Mouse (Mus musculus) MEL (cell line): ENCODE data around the gene Cela2a. TPM values are rescaled to one million over a fixed set of nuclear protein-coding genes. Genes with fewer than 3 reads are reported as not detected.

Experiments
- DNase-seq: peaks from one replicate; pipeline ENCODE4 v3.0.0; 2011; ENCODE audit warnings: low read depth, low spot score
- H3K27ac ChIP-seq: 2 replicates; pipeline ENCODE4 v1.5.1; 2012; ENCODE audit warnings: low read depth, mild to moderate bottlenecking, control low read depth, low read length, moderate library complexity; ENCODE audit not compliant: control insufficient read depth
- H3K27me3 ChIP-seq, 2 experiments: fragments of 150-350 bp in 1 of 2; sonication (generic) in 1 of 2; 2 replicates each; pipeline ENCODE4 v1.6.1; 2012; ENCODE audit warnings: low read length in 2 of 2, mild to moderate bottlenecking in 2 of 2, improper control_type of control experiment in 1 of 2, moderate library complexity in 1 of 2; ENCODE audit not compliant: insufficient read depth in 2 of 2, control insufficient read depth in 1 of 2
- H3K36me3 ChIP-seq, 2 experiments: 2 replicates each; pipeline ENCODE4 v1.6.1; 2012 to 2014; ENCODE audit warnings: low read length in 2 of 2, improper control_type of control experiment in 1 of 2, inconsistent platforms in 1 of 2, mild to moderate bottlenecking in 1 of 2; ENCODE audit not compliant: insufficient read depth in 2 of 2, control insufficient read depth in 1 of 2
- H3K4me1 ChIP-seq, 2 experiments: fragments of 150-350 bp in 1 of 2; sonication (generic) in 1 of 2; 2 replicates each; pipeline ENCODE4 v1.6.1; 2012; ENCODE audit warnings: low read length in 2 of 2, improper control_type of control experiment in 1 of 2, mild to moderate bottlenecking in 1 of 2; ENCODE audit not compliant: insufficient read depth in 2 of 2, control insufficient read depth in 1 of 2
- H3K4me3 ChIP-seq, 2 experiments: fragments of 150-350 bp in 1 of 2; sonication (generic) in 1 of 2; 2 replicates each; pipeline ENCODE4 v1.5.1; 2012; ENCODE audit warnings: low read depth in 2 of 2, low read length in 2 of 2, mild to moderate bottlenecking in 2 of 2, moderate library complexity in 2 of 2, control low read depth in 1 of 2, improper control_type of control experiment in 1 of 2; ENCODE audit not compliant: control insufficient read depth in 1 of 2, insufficient read depth in 1 of 2
- H3K79me2 ChIP-seq: 2 replicates; pipeline ENCODE4 v1.6.1; 2012; ENCODE audit warnings: mild to moderate bottlenecking, low read length, moderate library complexity; ENCODE audit not compliant: control insufficient read depth, poor library complexity, insufficient read depth
- H3K9ac ChIP-seq: 2 replicates; pipeline ENCODE4 v1.6.1; 2012; ENCODE audit warnings: low read depth, mild to moderate bottlenecking, control low read depth, low read length, moderate library complexity; ENCODE audit not compliant: control insufficient read depth, poor library complexity, severe bottlenecking
- H3K9me3 ChIP-seq: fragments of 150-350 bp; sonication (generic); replicated peaks from 2 replicates; pipeline ENCODE4 v1.6.1; 2012; ENCODE audit warnings: mild to moderate bottlenecking, low read length, improper control_type of control experiment, moderate library complexity; ENCODE audit not compliant: insufficient read depth
- BHLHE40 ChIP-seq: IDR thresholded peaks from 2 replicates; pipeline ENCODE4 v1.6.1; 2012; ENCODE audit warnings: low read depth, mild to moderate bottlenecking, inconsistent platforms, low read length, improper control_type of control experiment, borderline replicate concordance
- CHD2 ChIP-seq: IDR thresholded peaks from 2 replicates; pipeline ENCODE4 v1.6.1; 2011; ENCODE audit warnings: low read length, improper control_type of control experiment
- EP300 ChIP-seq, 2 experiments: IDR thresholded peaks; 2 replicates each; pipeline ENCODE4 v1.6.1; 2011; ENCODE audit warnings: improper control_type of control experiment in 2 of 2, low read length in 2 of 2, low read depth in 1 of 2, mild to moderate bottlenecking in 1 of 2
- HCFC1 ChIP-seq: IDR thresholded peaks from 2 replicates; pipeline ENCODE4 v1.6.1; 2012; ENCODE audit warnings: low read depth, mild to moderate bottlenecking, inconsistent platforms, low read length, improper control_type of control experiment, moderate library complexity
- MAX ChIP-seq: IDR thresholded peaks from 2 replicates; pipeline ENCODE4 v1.6.1; 2011; ENCODE audit warnings: low read length, improper control_type of control experiment
- MAZ ChIP-seq: IDR thresholded peaks from 2 replicates; pipeline ENCODE4 v1.6.1; 2012; ENCODE audit warnings: low read depth, mild to moderate bottlenecking, inconsistent platforms, low read length, improper control_type of control experiment
- MXI1 ChIP-seq: IDR thresholded peaks from 2 replicates; pipeline ENCODE4 v1.6.1; 2011; ENCODE audit warnings: mild to moderate bottlenecking, low read depth, low read length, improper control_type of control experiment
- MYB ChIP-seq: IDR thresholded peaks from 2 replicates; pipeline ENCODE4 v1.6.1; 2011; ENCODE audit warnings: mild to moderate bottlenecking, low read depth, low read length, improper control_type of control experiment
- SIN3A ChIP-seq: IDR thresholded peaks from 2 replicates; pipeline ENCODE4 v1.6.1; 2012; ENCODE audit warnings: low read length, improper control_type of control experiment, inconsistent platforms
- TAL1 ChIP-seq: IDR thresholded peaks from 2 replicates; pipeline ENCODE4 v1.6.1; 2012; ENCODE audit warnings: mild to moderate bottlenecking, inconsistent platforms, low read length, moderate library complexity, mixed read lengths
- TBP ChIP-seq: IDR thresholded peaks from 2 replicates; pipeline ENCODE4 v1.8.0; 2011; ENCODE audit warnings: low read depth, low read length, improper control_type of control experiment
- UBTF ChIP-seq: IDR thresholded peaks from 2 replicates; pipeline ENCODE4 v1.6.1; 2012; ENCODE audit warnings: low read depth, mild to moderate bottlenecking, inconsistent platforms, low read length, improper control_type of control experiment, moderate library complexity, borderline replicate concordance; ENCODE audit not compliant: insufficient read depth
- ZNF384 ChIP-seq: IDR thresholded peaks from 2 replicates; pipeline ENCODE4 v1.6.1; 2012; ENCODE audit warnings: low read depth, mild to moderate bottlenecking, inconsistent platforms, low read length, improper control_type of control experiment
- polyA plus RNA-seq, 2 experiments: library from polyadenylated mRNA; stranded (reverse) in 1 of 2; unstranded in 1 of 2; fragments of >175 nt in 1 of 2; fragments of >200 nt in 1 of 2; gene quantifications; 2 replicates each; pipeline versions ENCODE4 v1.2.1 to v1.2.4; 2012; ENCODE audit warnings: low replicate concordance in 2 of 2, low read depth in 1 of 2; ENCODE audit not compliant: insufficient read length in 2 of 2, insufficient read depth in 1 of 2, missing spikeins in 1 of 2
- total RNA-seq: library from RNA; depleted of rRNA; stranded (reverse); fragments of 300-350 nt; gene quantifications from 2 replicates; pipeline ENCODE4 v1.2.3, GENCODE M21; 2012; rRNA removed

Cela2a gene
- total and polyA plus RNA-seq, 3 experiments = not detected

- H3K9me3 ChIP-seq = no peaks in the 10 kb centered on the region
- H3K4me3 ChIP-seq = peak overlapping the region; percentile 40 to 43
- no peaks in the 10 kb centered on the region for H3K79me2 ChIP-seq
- TF ChIP-seq BHLHE40 (no peak), EP300 (IDR thresholded peaks at IDR 0.05; ENCODE audit: low read depth in 1 of 2, low read length in 2 of 2) (peak in 1 of 2 experiments; percentile 26; a peak in 1 of 4 replicates), TBP (peak; percentile 65; the same call in 1 of the 2 replicates), MXI1 (peak; percentile 56), UBTF (0 out of 2 replicates have a peak, but pooled peaks have one; percentile 60), SIN3A (peak; percentile 42; the same call in 1 of the 2 replicates), CHD2 (no peak), MAX (0 out of 2 replicates have a peak, but pooled peaks have one; percentile 8)
- H3K9ac ChIP-seq = peak overlapping the region; percentile 57
- H3K27ac ChIP-seq = peak overlapping the region; percentile 71
- DNase-seq = peak; percentile 88
- H3K4me1 ChIP-seq = peaks cover 16 to 22% of the 10 kb centered on the region in 2 experiments
- H3K27me3 ChIP-seq = no peaks in the 10 kb centered on the region
- H3K36me3 ChIP-seq = peaks cover 0 to 25% of the 10 kb centered on the region in 2 experiments; a peak in 2 of 4 replicates
Measured at GRCm38 (mm10) chr4:141766316-141766667, 59.7 kb downstream of the Cela2a start.

DNA sequence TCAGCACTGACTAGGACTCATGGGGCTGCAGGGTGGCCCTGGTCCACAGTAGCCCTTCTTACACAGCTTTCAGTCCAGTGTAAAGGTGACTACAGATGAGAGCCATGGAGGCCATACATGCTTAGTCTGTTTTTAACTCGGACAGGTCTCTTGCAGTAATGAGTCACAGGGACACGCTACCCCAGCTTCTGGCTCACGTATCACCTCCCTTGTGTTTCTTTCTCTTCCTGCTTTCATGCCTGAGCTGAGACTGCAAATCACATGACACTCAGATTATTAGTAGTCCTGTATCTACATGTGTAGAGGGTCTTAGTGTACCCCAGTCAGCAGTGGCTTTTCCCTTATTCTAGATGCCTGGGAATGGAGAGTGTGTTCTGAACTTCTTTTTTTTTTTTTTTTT is 61.0 kb downstream of the Cela2a start:
- no peaks in the 10 kb centered on the region for H3K79me2 ChIP-seq
- no peak overlapping the region for H3K9ac ChIP-seq
- no peak for TF ChIP-seq ZNF384
- TF ChIP-seq MAZ = no peak
- no peak for TF ChIP-seq HCFC1
- no peak for TF ChIP-seq TAL1
- TF ChIP-seq MYB = no peak
- no peak for TF ChIP-seq SIN3A
- no peaks in the 10 kb centered on the region for H3K27me3 ChIP-seq
- no peaks in the 10 kb centered on the region for H3K9me3 ChIP-seq
- H3K36me3 ChIP-seq = peaks cover 0 to 23% of the 10 kb centered on the region in 2 experiments; a peak in 2 of 4 replicates
- DNase-seq = no peak
- no peak overlapping the region for H3K27ac ChIP-seq
- H3K4me1 ChIP-seq = peaks cover 11 to 21% of the 10 kb centered on the region in 2 experiments
- H3K4me3 ChIP-seq = no peak overlapping the region

Other genes with a start within 250 kb of the Cela2a start
- gene Fblim1, start 220.1 kb downstream of the Cela2a start, total RNA-seq = not detected in 2 replicates
- not detected for gene Fblim1, start 220.1 kb downstream of the Cela2a start, polyA plus RNA-seq
- not detected in 2 replicates for gene Tmem82, start 207.5 kb downstream of the Cela2a start, total RNA-seq
- gene Tmem82, start 207.5 kb downstream of the Cela2a start, polyA plus RNA-seq = under 1 TPM in 1 of 2 experiments, not detected in 1; 0.21 TPM
- not detected in 2 replicates for gene Slc25a34, start 202.3 kb downstream of the Cela2a start, total RNA-seq
- under 1 TPM in 1 of 2 experiments, not detected in 1; 0.10 TPM for gene Slc25a34, start 202.3 kb downstream of the Cela2a start, polyA plus RNA-seq
- 4.8 and 6.5 TPM in 2 replicates for gene Plekhm2, start 161.3 kb downstream of the Cela2a start, total RNA-seq
- 10 to 100 TPM in 1 of 2 experiments, not detected in 1; 15.4 TPM for gene Plekhm2, start 161.3 kb downstream of the Cela2a start, polyA plus RNA-seq
- 7.7 and 8.8 TPM in 2 replicates for gene Rsc1a1, start 140.6 kb downstream of the Cela2a start, total RNA-seq
- not detected for gene Rsc1a1, start 140.6 kb downstream of the Cela2a start, polyA plus RNA-seq
- 37.6 and 40.7 TPM in 2 replicates for gene Ddi2, start 102.7 kb downstream of the Cela2a start, total RNA-seq
- 10 to 100 TPM in 1 of 2 experiments, not detected in 1; 42.8 TPM for gene Ddi2, start 102.7 kb downstream of the Cela2a start, polyA plus RNA-seq
- gene Agmat, start 79.5 kb downstream of the Cela2a start, total RNA-seq = 0.12 TPM in 1 of 2 replicates, not detected in the other
- under 1 TPM in 1 of 2 experiments, not detected in 1; 0.07 TPM for gene Agmat, start 79.5 kb downstream of the Cela2a start, polyA plus RNA-seq
- 3.2 and 3.4 TPM in 2 replicates for gene Dnajc16, start 35.2 kb downstream of the Cela2a start, total RNA-seq
- gene Dnajc16, start 35.2 kb downstream of the Cela2a start, polyA plus RNA-seq = 1 to 10 TPM in 1 of 2 experiments, not detected in 1; 6.8 TPM
- gene Casp9, start 32.5 kb downstream of the Cela2a start, total RNA-seq = 2.8 and 3.8 TPM in 2 replicates
- 1 to 10 TPM in 1 of 2 experiments, not detected in 1; 6.4 TPM for gene Casp9, start 32.5 kb downstream of the Cela2a start, polyA plus RNA-seq
- not detected in 2 replicates for gene Ctrc, start 20.2 kb upstream of the Cela2a start, total RNA-seq
- gene Ctrc, start 20.2 kb upstream of the Cela2a start, polyA plus RNA-seq = not detected
- 29.8 and 32.4 TPM in 2 replicates for gene Efhd2, start 48.8 kb upstream of the Cela2a start, total RNA-seq
- 10 to 100 TPM in 1 of 2 experiments, not detected in 1; 79.1 TPM for gene Efhd2, start 48.8 kb upstream of the Cela2a start, polyA plus RNA-seq
- gene Fhad1, start 188.9 kb upstream of the Cela2a start, total RNA-seq = not detected in 2 replicates
- gene Fhad1, start 188.9 kb upstream of the Cela2a start, polyA plus RNA-seq = not detected